Mouse (Mus musculus): ENCODE measurements at regions not wholly inside any gene's neighbourhood (a gene's known extent, or its start where the extent isn't known, plus 50 kb on each side); places are given as distances from the start of the nearest gene placed in this dataset.
A peak's percentile ranks its signal among the peaks of the same experiment; 100 is the strongest.

GRCm38 (mm10) chr15:8582676-8583075, 62.9 kb upstream of the Gm2310 start:
- H3K4me3 ChIP-seq (ENCODE audit: low read depth, low read length) = no peak overlapping the region
- no peaks in the 10 kb centered on the region for H3K4me1 ChIP-seq (replicated peaks; ENCODE audit: control insufficient read depth, insufficient read depth, low read length)
- no peaks in the 10 kb centered on the region for H3K36me3 ChIP-seq (ENCODE audit: control insufficient read depth, insufficient read depth, low read length)
- no peaks in the 10 kb centered on the region for H3K27me3 ChIP-seq (ENCODE audit: control insufficient read depth, insufficient read depth, low read length)
- 67% methylated on average over 6 of the region's 6 CpGs for whole genome bisulfite sequencing
- ATAC-seq (ENCODE audit: low FRiP score) = no peak
- no peaks in the 10 kb centered on the region for H3K9me3 ChIP-seq (ENCODE audit: control insufficient read depth, low read length)
- H3K9ac ChIP-seq (ENCODE audit: low read depth, low read length) = no peak overlapping the region
- no peak overlapping the region for H3K27ac ChIP-seq (ENCODE audit: low read depth, low read length)
- no peak for DNase-seq (ENCODE audit: low spot score)
- H3K4me2 ChIP-seq (replicated peaks; ENCODE audit: low read depth, low read length) = no peak overlapping the region

- no peak overlapping the region for H3K4me2 ChIP-seq (replicated peaks; ENCODE audit: low read depth, low read length)
- H3K27ac ChIP-seq (ENCODE audit: low read depth, low read length) = no peak overlapping the region
- H3K9me3 ChIP-seq (ENCODE audit: control insufficient read depth, low read length) = no peaks in the 10 kb centered on the region
- no peak overlapping the region for H3K4me3 ChIP-seq (ENCODE audit: low read depth, low read length)
- no peaks in the 10 kb centered on the region for H3K4me1 ChIP-seq (replicated peaks; ENCODE audit: control insufficient read depth, insufficient read depth, low read length)
- H3K9ac ChIP-seq (ENCODE audit: low read depth, low read length) = no peak overlapping the region
- 61% methylated on average over 8 of the region's 8 CpGs for WGBS
- ATAC-seq (ENCODE audit: low FRiP score) (no peak), DNase-seq (ENCODE audit: low spot score) (no peak)
- no peaks in the 10 kb centered on the region for H3K36me3 ChIP-seq (ENCODE audit: control insufficient read depth, insufficient read depth, low read length)
- H3K27me3 ChIP-seq (ENCODE audit: control insufficient read depth, insufficient read depth, low read length) = no peaks in the 10 kb centered on the region
Observed at GRCm38 (mm10) chr15:8581146-8581913, 61.6 kb upstream of the Gm2310 start.

DNA sequence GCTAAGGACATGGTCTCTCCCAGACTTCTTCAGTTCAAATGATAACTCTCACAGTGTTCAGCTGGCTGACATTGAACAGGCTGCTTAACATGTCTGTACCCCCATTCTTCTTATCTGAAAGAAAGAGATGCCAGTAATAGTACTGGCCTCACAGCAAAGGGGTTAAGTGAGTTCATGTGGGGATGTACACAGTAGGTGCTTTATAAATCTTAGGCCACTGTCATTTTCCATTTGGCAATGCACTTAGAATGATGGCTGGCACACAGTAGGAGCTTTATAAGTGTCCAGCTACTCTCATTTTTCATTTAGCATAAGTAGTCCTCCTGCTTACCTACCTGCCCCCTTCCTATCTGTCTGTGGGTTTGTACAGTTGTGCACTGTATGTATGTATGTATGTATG, 60.3 kb upstream of the Gm2310 start:
- no peaks in the 10 kb centered on the region for H3K4me1 ChIP-seq (replicated peaks; ENCODE audit: control insufficient read depth, insufficient read depth, low read length)
- H3K9me3 ChIP-seq (ENCODE audit: control insufficient read depth, low read length) = no peaks in the 10 kb centered on the region
- H3K36me3 ChIP-seq (ENCODE audit: control insufficient read depth, insufficient read depth, low read length) = no peaks in the 10 kb centered on the region
- no peak for ATAC-seq (ENCODE audit: low FRiP score)
- H3K4me3 ChIP-seq (ENCODE audit: low read depth, low read length) = no peak overlapping the region
- DNase-seq (ENCODE audit: low spot score) = no peak
- H3K4me2 ChIP-seq (replicated peaks; ENCODE audit: low read depth, low read length) = no peak overlapping the region
- H3K27me3 ChIP-seq (ENCODE audit: control insufficient read depth, insufficient read depth, low read length) = no peaks in the 10 kb centered on the region
- H3K27ac ChIP-seq (ENCODE audit: low read depth, low read length) = no peak overlapping the region
- no peak overlapping the region for H3K9ac ChIP-seq (ENCODE audit: low read depth, low read length)

- Histone ChIP-seq H3K4me2 (replicated peaks; ENCODE audit: low read depth, low read length) (no peak overlapping the region), H3K36me3 (ENCODE audit: control insufficient read depth, insufficient read depth, low read length) (no peaks in the 10 kb centered on the region), H3K27me3 (ENCODE audit: control insufficient read depth, insufficient read depth, low read length) (no peaks in the 10 kb centered on the region), H3K4me1 (replicated peaks; ENCODE audit: control insufficient read depth, insufficient read depth, low read length) (no peaks in the 10 kb centered on the region), H3K9me3 (ENCODE audit: control insufficient read depth, low read length) (no peaks in the 10 kb centered on the region), H3K9ac (ENCODE audit: low read depth, low read length) (no peak overlapping the region), H3K27ac (ENCODE audit: low read depth, low read length) (no peak overlapping the region), H3K4me3 (ENCODE audit: low read depth, low read length) (no peak overlapping the region)
- no peak for ATAC-seq (ENCODE audit: low FRiP score)
- 11% methylated on average over 3 of the region's 3 CpGs for WGBS
- peak; percentile 70 for DNase-seq (ENCODE audit: low spot score)
Observed at GRCm38 (mm10) chr15:8577480-8577881, 57.7 kb upstream of the Gm2310 start.

DNA sequence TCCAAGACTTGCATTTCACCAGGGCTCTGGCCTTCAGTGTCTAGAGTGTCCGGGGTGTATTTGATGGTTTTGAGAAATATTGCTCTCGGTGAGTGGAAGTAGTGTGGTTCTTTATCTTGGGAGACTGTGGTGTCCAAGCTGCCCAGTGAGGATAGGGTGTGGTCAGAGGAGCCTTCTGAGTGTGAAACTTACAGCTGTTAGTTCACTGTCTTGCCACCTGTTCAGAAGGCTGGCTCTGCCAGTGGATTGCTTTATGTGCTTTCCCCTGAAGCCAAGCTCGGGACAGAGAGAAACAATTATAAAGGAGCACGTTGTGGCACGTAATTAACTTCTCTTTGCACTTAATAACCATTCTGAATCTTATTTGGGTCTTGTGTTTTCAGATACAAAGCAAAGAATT, 57.2 kb upstream of the Gm2310 start:
- Histone ChIP-seq H3K4me2 (replicated peaks; ENCODE audit: low read depth, low read length) (no peak overlapping the region), H3K27me3 (ENCODE audit: control insufficient read depth, insufficient read depth, low read length) (no peaks in the 10 kb centered on the region), H3K27ac (ENCODE audit: low read depth, low read length) (no peak overlapping the region), H3K9ac (ENCODE audit: low read depth, low read length) (no peak overlapping the region), H3K36me3 (ENCODE audit: control insufficient read depth, insufficient read depth, low read length) (no peaks in the 10 kb centered on the region), H3K4me1 (replicated peaks; ENCODE audit: control insufficient read depth, insufficient read depth, low read length) (no peaks in the 10 kb centered on the region), H3K4me3 (ENCODE audit: low read depth, low read length) (no peak overlapping the region), H3K9me3 (ENCODE audit: control insufficient read depth, low read length) (no peaks in the 10 kb centered on the region)
- ATAC-seq (ENCODE audit: low FRiP score) (no peak), DNase-seq (ENCODE audit: low spot score) (no peak)
- WGBS = 88% methylated on average over 5 of the region's 5 CpGs

GRCm38 (mm10) chr15:8569617-8570016, 49.9 kb upstream of the Gm2310 start:
- H3K27me3 ChIP-seq (ENCODE audit: control insufficient read depth, insufficient read depth, low read length) = peaks cover 5% of the 10 kb centered on the region
- peak overlapping the region; percentile 43 for H3K9ac ChIP-seq (ENCODE audit: low read depth, low read length)
- no peaks in the 10 kb centered on the region for H3K9me3 ChIP-seq (ENCODE audit: control insufficient read depth, low read length)
- no peak overlapping the region for H3K27ac ChIP-seq (ENCODE audit: low read depth, low read length)
- peak overlapping the region; percentile 96 for H3K4me2 ChIP-seq (replicated peaks; ENCODE audit: low read depth, low read length)
- H3K4me1 ChIP-seq (replicated peaks; ENCODE audit: control insufficient read depth, insufficient read depth, low read length) = peaks cover 5% of the 10 kb centered on the region
- DNase-seq (ENCODE audit: low spot score) (no peak), ATAC-seq (ENCODE audit: low FRiP score) (peak; percentile 66)
- 6% methylated on average over 11 of the region's 11 CpGs for WGBS
- no peaks in the 10 kb centered on the region for H3K36me3 ChIP-seq (ENCODE audit: control insufficient read depth, insufficient read depth, low read length)
- H3K4me3 ChIP-seq (ENCODE audit: low read depth, low read length) = peak overlapping the region; percentile 53
